Mouse (Mus musculus): ENCODE measurements around the gene Dbf4.

Dbf4 gene

GRCm38 (mm10) chr5:8366771-8367613 is 55.5 kb downstream of the Dbf4 start:
- peak; percentile 15 for DNase-seq (ENCODE audit: low read depth, low spot score)

- no peak for DNase-seq (ENCODE audit: low read depth, low spot score)
These were observed 60.2 kb downstream of the Dbf4 start for GRCm38 (mm10) chr5:8362361-8362760.

GRCm38 (mm10) chr5:8357677-8358076 is 64.8 kb downstream of the Dbf4 start:
- no peak for DNase-seq (ENCODE audit: low read depth, low spot score)

- peak; percentile 9 for DNase-seq (ENCODE audit: low read depth, low spot score)
These were observed 65.4 kb downstream of the Dbf4 start for GRCm38 (mm10) chr5:8356885-8357651.

GRCm38 (mm10) chr5:8356326-8356725 is 66.2 kb downstream of the Dbf4 start:
- DNase-seq (ENCODE audit: low read depth, low spot score), result peak; percentile 72

GRCm38 (mm10) chr5:8349557-8349956 is 73.0 kb downstream of the Dbf4 start:
- no peak for DNase-seq (ENCODE audit: low read depth, low spot score)

Measured in mesoderm, embryonic 11.5 days (tissue).